Mouse (Mus musculus): ENCODE results near the gene Raly. TPM values are rescaled to one million over a fixed set of nuclear protein-coding genes. Genes with fewer than 3 reads are reported as not detected.

Gene Raly
- polyA plus RNA-seq, 1 experiment: 104 TPM

- TF ChIP-seq POLR2A (IDR thresholded peaks at IDR 0.05; ENCODE audit: borderline replicate concordance, control insufficient read depth, low read depth, low read length) (no peak), CTCF (IDR thresholded peaks at IDR 0.05; ENCODE audit: control insufficient read depth, insufficient read depth, low read length) (no peak)
- Histone ChIP-seq H3K4me3 (replicated peaks; ENCODE audit: control insufficient read depth, low read depth, low read length) (no peak overlapping the region), H3K27ac (ENCODE audit: control insufficient read depth, insufficient read depth, low read depth, low read length, poor library complexity) (no peak overlapping the region), H3K4me1 (ENCODE audit: control insufficient read depth, insufficient read depth, low read length) (no peaks in the 10 kb centered on the region)
- WGBS: 71% methylated on average over 6 of the region's 6 CpGs
Observed at GRCm38 (mm10) chr2:154755791-154756190, 35.1 kb upstream of the Raly start.

DNA sequence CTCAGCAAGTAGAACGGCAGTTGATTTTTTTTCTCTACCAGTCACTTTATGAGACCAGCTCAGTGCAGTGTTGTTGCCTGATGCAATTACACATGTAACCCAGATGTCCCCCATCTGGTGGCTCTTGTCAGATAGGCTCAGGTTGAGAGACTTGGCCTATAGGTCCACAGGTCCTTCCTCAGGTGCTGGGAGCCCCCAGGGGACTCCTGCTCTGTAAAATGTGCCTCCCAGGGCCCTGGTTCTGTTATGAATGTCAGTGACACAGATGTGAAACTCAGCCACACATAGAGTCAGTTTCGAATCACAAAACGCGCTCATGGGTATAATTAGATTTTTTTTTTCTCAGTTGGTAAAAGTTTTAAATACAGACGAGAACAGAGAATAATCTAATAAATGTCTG lies 33.2 kb upstream of the Raly start:
- H3K27ac ChIP-seq (ENCODE audit: control insufficient read depth, insufficient read depth, low read depth, low read length, poor library complexity): no peak overlapping the region
- no peaks in the 10 kb centered on the region for H3K4me1 ChIP-seq (ENCODE audit: control insufficient read depth, insufficient read depth, low read length)
- H3K4me3 ChIP-seq (replicated peaks; ENCODE audit: control insufficient read depth, low read depth, low read length): no peak overlapping the region
- WGBS: 81% methylated on average over 5 of the region's 5 CpGs
- TF ChIP-seq CTCF (IDR thresholded peaks at IDR 0.05; ENCODE audit: control insufficient read depth, insufficient read depth, low read length): no peak
- TF ChIP-seq POLR2A (IDR thresholded peaks at IDR 0.05; ENCODE audit: borderline replicate concordance, control insufficient read depth, low read depth, low read length): no peak

- H3K27ac ChIP-seq (ENCODE audit: control insufficient read depth, insufficient read depth, low read depth, low read length, poor library complexity): no peak overlapping the region
- no peak overlapping the region for H3K4me3 ChIP-seq (replicated peaks; ENCODE audit: control insufficient read depth, low read depth, low read length)
- no peaks in the 10 kb centered on the region for H3K4me1 ChIP-seq (ENCODE audit: control insufficient read depth, insufficient read depth, low read length)
- 81% methylated on average over 1 of the region's 1 CpGs for WGBS
- TF ChIP-seq POLR2A (IDR thresholded peaks at IDR 0.05; ENCODE audit: borderline replicate concordance, control insufficient read depth, low read depth, low read length) (no peak), CTCF (IDR thresholded peaks at IDR 0.05; ENCODE audit: control insufficient read depth, insufficient read depth, low read length) (no peak)
Observed at GRCm38 (mm10) chr2:154758454-154758853, 32.4 kb upstream of the Raly start.

DNA sequence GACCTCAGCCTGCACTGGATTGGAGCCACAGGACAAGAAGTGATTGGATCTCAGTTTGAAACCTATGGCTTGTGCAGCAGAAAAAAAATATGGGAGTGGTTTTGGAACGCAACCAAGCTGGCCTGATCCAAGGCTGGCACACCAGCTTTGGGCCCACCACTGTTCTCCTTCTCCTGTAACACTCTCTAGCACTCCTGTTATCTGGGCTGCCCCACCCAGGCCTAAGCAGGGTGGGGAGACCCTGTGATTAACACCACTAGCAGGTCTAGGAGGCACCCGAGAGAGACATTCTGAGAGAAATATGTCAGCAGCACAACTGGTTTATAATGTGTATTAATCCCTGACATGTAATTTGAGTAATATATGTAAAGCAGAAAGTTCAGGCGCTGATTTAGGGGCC lies 27.7 kb upstream of the Raly start:
- 66% methylated on average over 3 of the region's 3 CpGs for WGBS
- TF ChIP-seq CTCF (IDR thresholded peaks at IDR 0.05; ENCODE audit: control insufficient read depth, insufficient read depth, low read length): no peak
- no peak for TF ChIP-seq POLR2A (IDR thresholded peaks at IDR 0.05; ENCODE audit: borderline replicate concordance, control insufficient read depth, low read depth, low read length)
- H3K27ac ChIP-seq (ENCODE audit: control insufficient read depth, insufficient read depth, low read depth, low read length, poor library complexity): no peak overlapping the region
- H3K4me1 ChIP-seq (ENCODE audit: control insufficient read depth, insufficient read depth, low read length): no peaks in the 10 kb centered on the region; the same call in 1 of the 2 replicates
- no peak overlapping the region for H3K4me3 ChIP-seq (replicated peaks; ENCODE audit: control insufficient read depth, low read depth, low read length)

DNA sequence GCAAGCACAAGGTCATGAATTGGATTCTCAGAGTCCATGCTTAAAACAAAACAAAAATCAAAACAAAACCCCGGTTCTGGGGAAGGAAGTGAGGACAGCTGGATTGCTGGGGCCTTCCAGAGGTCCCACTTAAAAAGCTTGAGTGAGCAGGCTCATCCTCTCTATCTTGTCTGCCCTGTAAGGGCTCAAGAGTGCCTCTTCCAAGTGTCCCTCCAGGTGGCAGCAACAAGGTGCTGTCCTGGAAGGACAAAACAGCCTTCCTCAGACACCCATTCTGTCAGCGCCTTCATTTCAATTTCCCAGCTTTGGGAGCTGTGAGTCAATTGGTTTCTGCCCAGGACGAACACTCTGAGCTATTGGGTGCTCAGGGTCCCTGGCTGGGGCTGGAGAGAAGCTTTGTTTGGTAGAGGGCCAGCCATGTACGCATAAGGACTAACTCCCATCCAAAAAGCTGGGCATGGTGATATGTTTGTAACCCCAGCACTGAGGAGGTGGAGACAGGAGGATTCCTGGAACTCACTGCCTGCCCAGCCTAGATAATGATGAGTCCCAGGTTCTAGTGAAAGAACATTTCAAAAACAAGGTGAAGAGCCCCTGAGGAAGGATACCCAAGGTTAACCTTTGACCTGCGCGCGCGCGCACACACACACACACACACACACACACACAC lies 25.9 kb upstream of the Raly start:
- H3K27ac ChIP-seq (ENCODE audit: control insufficient read depth, insufficient read depth, low read depth, low read length, poor library complexity): no peak overlapping the region
- no peak overlapping the region for H3K4me3 ChIP-seq (replicated peaks; ENCODE audit: control insufficient read depth, low read depth, low read length)
- whole genome bisulfite sequencing: 78% methylated on average over 9 of the region's 9 CpGs
- TF ChIP-seq CTCF (IDR thresholded peaks at IDR 0.05; ENCODE audit: control insufficient read depth, insufficient read depth, low read length) (no peak), POLR2A (IDR thresholded peaks at IDR 0.05; ENCODE audit: borderline replicate concordance, control insufficient read depth, low read depth, low read length) (no peak)
- no peaks in the 10 kb centered on the region; the same call in 1 of the 2 replicates for H3K4me1 ChIP-seq (ENCODE audit: control insufficient read depth, insufficient read depth, low read length)

GRCm38 (mm10) chr2:154765554-154766008 lies 25.3 kb upstream of the Raly start:
- 0 out of 2 replicates have a peak overlapping the region, but pooled peaks have one; percentile 22 for H3K27ac ChIP-seq (ENCODE audit: control insufficient read depth, insufficient read depth, low read depth, low read length, poor library complexity)
- 13% methylated on average over 8 of the region's 8 CpGs for WGBS

DNA sequence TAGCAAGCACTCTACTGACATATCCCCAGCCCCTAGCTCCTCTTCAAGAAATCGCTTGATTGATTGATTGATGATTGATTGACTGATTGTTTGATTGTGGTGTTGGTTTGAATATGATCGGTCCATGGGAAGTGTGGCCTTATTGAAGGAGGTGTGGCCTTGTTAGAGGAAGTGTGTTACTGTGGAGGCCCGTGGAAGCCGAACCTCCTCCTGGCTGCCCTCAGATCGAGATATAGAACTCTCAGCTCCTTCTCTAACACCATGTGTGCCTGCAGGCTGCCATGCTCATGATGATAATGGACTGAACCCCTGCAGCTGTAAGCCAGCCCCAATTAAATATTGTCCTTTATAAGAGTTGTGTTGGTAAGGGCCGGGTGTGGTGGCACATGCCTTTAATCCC lies 23.8 kb upstream of the Raly start:
- Histone ChIP-seq H3K4me1 (ENCODE audit: control insufficient read depth, insufficient read depth, low read length) (no peaks in the 10 kb centered on the region; the same call in 1 of the 2 replicates), H3K27ac (ENCODE audit: control insufficient read depth, insufficient read depth, low read depth, low read length, poor library complexity) (no peak overlapping the region)

More at GRCm38 (mm10) chr2:154765554-154766008, 25.3 kb upstream of the Raly start:
- no peaks in the 10 kb centered on the region; the same call in 1 of the 2 replicates for H3K4me1 ChIP-seq (ENCODE audit: control insufficient read depth, insufficient read depth, low read length)
- H3K4me3 ChIP-seq (replicated peaks; ENCODE audit: control insufficient read depth, low read depth, low read length): no peak overlapping the region
- TF ChIP-seq POLR2A (IDR thresholded peaks at IDR 0.05; ENCODE audit: borderline replicate concordance, control insufficient read depth, low read depth, low read length) (no peak), CTCF (IDR thresholded peaks at IDR 0.05; ENCODE audit: control insufficient read depth, insufficient read depth, low read length) (no peak)

DNA sequence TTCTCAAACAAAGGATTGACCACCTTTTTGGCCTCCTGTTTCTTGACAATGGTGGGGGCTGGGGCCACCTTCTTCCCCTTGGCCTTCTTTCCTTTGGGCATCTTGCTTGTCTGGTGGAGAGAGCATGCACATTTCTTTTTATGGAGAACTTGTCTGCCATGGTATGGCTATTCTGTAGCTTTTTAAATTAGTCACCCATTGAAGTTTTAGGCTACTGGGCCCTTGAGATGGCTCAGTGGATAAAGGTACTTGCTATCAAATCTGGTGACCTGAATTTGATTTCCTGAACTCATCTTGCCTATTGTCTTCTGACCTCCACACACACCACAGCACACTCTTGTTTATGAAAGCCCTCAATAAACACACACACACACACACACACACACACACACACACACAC lies 21.0 kb upstream of the Raly start, which contains the start of gene Gm14214:
Gene Gm14214 (minus strand): TSS at position 101 of the 400 bp plus-strand sequence.
- TF ChIP-seq POLR2A (IDR thresholded peaks at IDR 0.05; ENCODE audit: borderline replicate concordance, control insufficient read depth, low read depth, low read length) (no peak), CTCF (IDR thresholded peaks at IDR 0.05; ENCODE audit: control insufficient read depth, insufficient read depth, low read length) (no peak)
- H3K27ac ChIP-seq (ENCODE audit: control insufficient read depth, insufficient read depth, low read depth, low read length, poor library complexity): no peak within 1 kb of the TSS
- H3K4me1 ChIP-seq (ENCODE audit: control insufficient read depth, insufficient read depth, low read length): no peaks in the 10 kb centered on the region; the same call in 1 of the 2 replicates
- no peak within 1 kb of the TSS for H3K4me3 ChIP-seq (replicated peaks; ENCODE audit: control insufficient read depth, low read depth, low read length)

More for the DNA sequence above, 23.8 kb upstream of the Raly start:
- no peak overlapping the region for H3K4me3 ChIP-seq (replicated peaks; ENCODE audit: control insufficient read depth, low read depth, low read length)
- 43% methylated on average over 6 of the region's 6 CpGs for WGBS
- TF ChIP-seq POLR2A (IDR thresholded peaks at IDR 0.05; ENCODE audit: borderline replicate concordance, control insufficient read depth, low read depth, low read length) (no peak), CTCF (IDR thresholded peaks at IDR 0.05; ENCODE audit: control insufficient read depth, insufficient read depth, low read length) (no peak)

Data from bone marrow, adult 2 months (tissue).